Mouse (Mus musculus) adrenal gland, adult 18-20 months (tissue): ENCODE measurements around the gene Apeh. TPM values are rescaled to one million over a fixed set of nuclear protein-coding genes. Genes with fewer than 3 reads are reported as not detected.
A peak's percentile ranks its signal among the peaks of the same experiment; 100 is the strongest.

Source experiments
- DNase-seq, 2 experiments: peaks; one replicate each; pipeline ENCODE4 v3.0.0; 2021 to 2022; ENCODE audit warnings: low spot score in 2 of 2
- total RNA-seq, 2 experiments: library from RNA; stranded (reverse); gene quantifications; 1 replicate in 1 of 2; 2 replicates in 1 of 2; pipeline ENCODE4 v1.2.3; 2021

The Apeh gene
- total RNA-seq, 2 experiments from 2014 or later = 71.8 to 86.6 TPM

DNA sequence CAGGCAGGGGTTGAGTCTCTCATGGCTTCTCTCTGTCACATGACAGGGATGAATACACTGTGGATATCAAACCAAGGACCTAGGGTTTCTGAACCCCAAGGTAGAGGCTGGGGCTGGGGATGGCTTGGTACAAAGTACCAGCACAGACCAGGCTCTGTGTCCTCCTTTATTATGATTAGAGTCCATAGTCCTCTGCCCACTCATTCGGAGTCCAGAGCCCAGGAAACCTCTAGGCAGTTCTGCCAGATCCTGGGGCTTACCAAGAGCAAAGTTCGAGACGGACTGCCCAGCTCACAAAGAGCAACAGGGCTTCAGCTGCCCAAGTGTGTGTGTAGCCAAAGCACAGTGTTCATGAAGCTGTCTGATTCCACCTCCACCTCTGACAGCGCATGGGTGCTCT is 9.1 kb downstream of the Apeh start:
- no peak for DNase-seq

GRCm38 (mm10) chr9:108083561-108083960 is 10.8 kb downstream of the Apeh start:
- no peak for DNase-seq

- DNase-seq = no peak
Measured at GRCm38 (mm10) chr9:108082988-108083431, 11.4 kb downstream of the Apeh start, which contains the start of gene Rnf123. Rnf123 (minus strand) TSS chr9:108083346.

GRCm38 (mm10) chr9:108082549-108082948 is 11.9 kb downstream of the Apeh start:
- no peak for DNase-seq

DNA sequence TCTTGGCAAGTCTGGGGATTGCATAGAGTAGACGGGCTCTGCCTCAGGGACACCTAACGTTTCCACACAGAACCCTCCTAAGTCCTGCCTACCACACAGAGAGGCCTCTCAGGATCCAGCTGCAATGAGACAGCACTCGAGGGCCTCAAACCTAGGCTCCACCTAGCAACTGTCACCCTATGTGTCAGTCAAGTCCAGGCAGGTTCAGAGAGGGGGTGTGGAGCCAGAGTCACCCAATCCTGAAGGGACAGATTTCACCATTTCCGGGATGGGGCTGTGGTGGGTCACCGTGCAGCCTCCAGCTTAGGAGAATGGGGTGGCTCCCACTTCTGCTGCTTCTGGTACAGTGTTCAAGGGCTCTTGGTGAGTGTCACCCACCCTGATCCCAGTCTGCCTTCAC is 14.2 kb downstream of the Apeh start, which contains the start of gene Mst1:
Gene Mst1, plus strand, starts transcription at position 269 of the 400 bp plus-strand sequence.
- DNase-seq = no peak

- DNase-seq = no peak
Measured at GRCm38 (mm10) chr9:108073141-108073930, 21.1 kb downstream of the Apeh start.

DNA sequence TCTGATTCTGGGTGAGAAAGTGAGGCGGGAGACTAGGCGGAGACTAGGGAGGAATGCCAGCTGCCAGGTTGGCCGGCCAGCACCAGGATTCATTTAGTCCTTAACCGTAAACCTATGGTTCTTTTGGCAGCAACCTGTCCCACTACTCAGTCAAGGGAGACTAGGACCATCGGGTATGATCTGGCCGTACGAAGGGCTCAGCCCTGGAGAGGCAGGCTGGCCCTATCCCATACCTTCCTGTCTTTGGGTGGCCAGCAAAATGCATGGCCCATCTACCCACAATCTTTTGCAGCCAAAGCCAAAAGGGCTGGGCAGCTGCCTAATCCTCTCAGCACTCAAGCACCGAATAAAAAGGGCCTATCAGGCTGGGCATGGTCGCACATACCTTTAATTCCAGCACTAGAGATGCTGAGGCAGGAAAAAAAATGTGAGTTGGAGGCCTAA is 21.9 kb downstream of the Apeh start:
- no peak for DNase-seq

DNA sequence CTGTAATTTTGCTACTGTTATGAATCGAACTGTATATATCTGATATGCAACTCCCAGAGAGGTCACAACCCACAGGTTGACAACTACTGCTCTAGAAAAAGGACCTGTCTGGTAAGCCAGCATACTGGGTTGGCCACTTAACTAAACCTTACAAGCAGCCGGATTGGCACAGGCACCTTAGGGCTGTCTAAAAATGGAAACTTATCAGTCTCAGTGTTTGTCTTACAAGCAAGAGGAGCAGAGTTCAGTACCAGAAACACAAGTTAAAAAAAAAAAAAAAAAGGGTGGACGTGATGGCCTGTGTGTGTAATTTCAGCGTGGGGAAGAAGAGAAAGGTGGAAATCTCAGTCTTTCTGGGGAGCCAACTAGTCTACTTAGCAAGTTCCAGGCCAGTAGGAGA is 22.6 kb downstream of the Apeh start:
- no peak for DNase-seq

DNA sequence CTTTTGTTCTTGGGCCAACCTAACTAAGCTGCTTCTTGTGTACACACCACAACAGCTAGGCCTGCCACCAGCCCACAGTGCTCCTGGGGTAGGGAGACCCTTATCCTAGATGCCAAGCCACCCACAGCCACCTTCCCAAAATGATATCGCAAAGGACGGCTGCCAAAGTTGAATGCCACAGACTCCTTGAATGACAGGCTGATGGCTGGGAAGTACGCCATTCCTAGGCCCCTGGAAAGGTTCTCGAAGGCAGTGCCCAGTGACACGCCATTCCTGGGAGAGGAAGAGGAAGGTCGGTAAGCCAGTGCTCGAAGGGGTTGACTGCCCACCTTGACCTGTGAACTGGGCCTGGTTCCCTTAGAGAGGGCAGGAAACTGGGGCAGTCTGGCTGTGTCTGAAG is 24.9 kb downstream of the Apeh start:
- DNase-seq = no peak

DNA sequence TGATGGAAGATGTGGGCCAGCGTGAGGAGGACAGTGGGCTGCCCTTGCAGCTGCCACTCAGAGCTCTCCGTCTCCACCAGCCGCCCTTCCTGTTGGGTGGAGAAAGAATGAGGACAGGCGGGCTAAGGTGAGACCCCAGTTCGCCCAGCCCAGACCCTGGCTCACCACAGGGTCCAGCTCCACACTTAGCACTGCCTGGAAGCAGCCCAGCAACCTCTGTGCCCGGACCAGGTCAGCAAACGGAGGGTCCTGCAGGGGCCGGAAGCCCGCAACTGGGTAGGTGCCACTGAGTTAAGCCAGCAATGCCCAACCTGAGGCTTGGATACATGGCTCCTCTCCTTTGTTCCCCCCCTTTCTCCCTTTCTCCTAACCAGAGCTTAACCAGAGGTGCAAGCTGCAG is 25.4 kb downstream of the Apeh start:
- DNase-seq = no peak

DNA sequence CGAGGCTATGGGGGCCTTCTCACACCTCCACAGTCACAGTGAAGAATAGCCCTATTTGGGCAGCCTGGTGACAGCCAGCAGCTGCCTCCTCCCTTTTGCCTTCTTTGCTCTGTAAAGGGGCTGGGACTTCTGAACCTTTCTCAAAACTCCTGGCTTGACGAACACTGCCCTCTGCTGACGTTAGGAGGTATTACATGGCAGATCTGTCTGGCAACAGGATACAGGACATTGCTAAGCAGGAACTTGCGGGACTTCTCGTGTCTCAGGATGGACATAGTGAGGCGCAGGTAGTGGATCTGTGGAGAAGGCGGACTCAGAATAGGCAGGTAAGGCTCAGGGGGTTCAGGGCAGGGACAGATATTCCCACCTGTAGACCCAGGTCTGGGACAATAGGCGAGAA is 26.5 kb downstream of the Apeh start:
- DNase-seq = peak; percentile 82 to 84

GRCm38 (mm10) chr9:108067199-108067598 is 27.2 kb downstream of the Apeh start:
- no peak for DNase-seq

- DNase-seq = peak; percentile 57 to 58
Measured at GRCm38 (mm10) chr9:108065491-108066011, 28.9 kb downstream of the Apeh start.

GRCm38 (mm10) chr9:108063361-108063760 is 31.0 kb downstream of the Apeh start:
- DNase-seq = no peak

GRCm38 (mm10) chr9:108062142-108062541 is 32.3 kb downstream of the Apeh start:
- DNase-seq = no peak

GRCm38 (mm10) chr9:108058291-108058690 is 36.1 kb downstream of the Apeh start:
- DNase-seq = no peak

GRCm38 (mm10) chr9:108057262-108057562 is 37.2 kb downstream of the Apeh start:
- DNase-seq = peak; percentile 51 to 55

GRCm38 (mm10) chr9:108056361-108057261 is 37.8 kb downstream of the Apeh start:
- DNase-seq = no peak

GRCm38 (mm10) chr9:108055661-108056237 is 38.7 kb downstream of the Apeh start:
- DNase-seq = no peak

- no peak for DNase-seq
Measured at GRCm38 (mm10) chr9:108055061-108055460, 39.3 kb downstream of the Apeh start.

DNA sequence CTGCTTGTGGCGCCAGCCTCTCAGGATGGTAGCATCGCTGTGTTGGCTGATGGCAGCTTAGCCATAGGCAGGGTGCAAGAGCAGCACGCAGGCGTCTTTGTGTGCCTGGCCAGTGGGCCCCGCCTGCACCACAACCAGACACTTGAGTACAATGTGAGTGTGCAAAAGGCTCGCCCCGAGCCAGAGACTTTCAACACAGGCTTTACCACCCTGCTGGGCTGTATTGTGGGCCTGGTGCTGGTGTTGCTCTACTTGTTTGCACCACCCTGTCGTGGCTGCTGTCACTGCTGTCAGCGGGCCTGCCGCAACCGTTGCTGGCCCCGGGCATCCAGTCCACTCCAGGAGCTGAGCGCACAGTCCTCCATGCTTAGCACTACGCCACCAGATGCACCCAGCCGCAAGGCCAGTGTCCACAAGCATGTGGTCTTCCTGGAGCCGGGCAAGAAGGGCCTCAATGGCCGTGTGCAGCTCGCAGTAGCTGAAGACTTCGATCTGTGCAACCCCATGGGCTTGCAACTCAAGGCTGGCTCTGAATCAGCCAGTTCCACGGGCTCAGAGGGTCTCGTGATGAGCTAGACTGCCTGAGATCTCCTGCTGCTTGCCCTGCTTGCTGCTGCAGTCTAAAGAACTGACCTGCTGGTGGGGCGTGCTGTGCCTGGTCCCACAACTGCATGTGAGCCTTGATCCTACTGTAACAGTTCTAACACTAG is 39.9 kb downstream of the Apeh start:
- DNase-seq = peak in 1 of 2 experiments; percentile 17
